Mouse (Mus musculus) inflammation-experienced regulatory T-cells, adult 6 months (primary cell): ENCODE results near the gene Ccdc13. TPM values are rescaled to one million over a fixed set of nuclear protein-coding genes. Genes with fewer than 3 reads are reported as not detected.

Experiments used
- ATAC-seq: one replicate; pipeline ENCODE4 v1.8.0; 2017
- polyA plus RNA-seq, 3 experiments: library from polyadenylated mRNA; unstranded; fragments of 100-300 nt; shearing (Covaris generic); gene quantifications; one replicate each; pipeline ENCODE4 v1.2.1; 2017

Gene Ccdc13
- polyA plus RNA-seq, 3 experiments from 2014 or later, result not detected

- no peak for ATAC-seq
Observed at GRCm38 (mm10) chr9:121759091-121760081, 79.9 kb downstream of the Ccdc13 start, which contains the start of gene Zfp651. Gene Zfp651, plus strand, starts transcription at chr9:121759330.

GRCm38 (mm10) chr9:121757835-121758814, 81.1 kb downstream of the Ccdc13 start:
- no peak for ATAC-seq

- peak; percentile 51 for ATAC-seq
Observed at GRCm38 (mm10) chr9:121757432-121757831, 81.8 kb downstream of the Ccdc13 start.

- ATAC-seq, result no peak
Observed at GRCm38 (mm10) chr9:121756785-121757184, 82.5 kb downstream of the Ccdc13 start.

GRCm38 (mm10) chr9:121754624-121755023, 84.6 kb downstream of the Ccdc13 start:
- no peak for ATAC-seq

GRCm38 (mm10) chr9:121752774-121753173, 86.5 kb downstream of the Ccdc13 start:
- no peak for ATAC-seq

Other genes starting within 250 kb of the Ccdc13 start
- not detected for gene Lyzl4, start 197.4 kb downstream of the Ccdc13 start, polyA plus RNA-seq
- gene Vipr1, start 196.7 kb downstream of the Ccdc13 start, polyA plus RNA-seq, result 1 to 10 TPM in 2 of 3 experiments, under 1 TPM in 1; 0.98 to 2.4 (median 1.8) TPM
- gene Sec22c, start 134.0 kb downstream of the Ccdc13 start, polyA plus RNA-seq, result 10 to 100 TPM in 2 of 3 experiments, 1 to 10 TPM in 1; 9.1 to 19.1 (median 17.1) TPM
- 10 to 100 TPM; 45.5 to 68.0 (median 63.4) TPM for gene Ss18l2, start 129.1 kb downstream of the Ccdc13 start, polyA plus RNA-seq
- gene Nktr, start 120.3 kb downstream of the Ccdc13 start, polyA plus RNA-seq, result 100 to 1,000 TPM; 108 to 126 (median 117) TPM
- gene Zfp651, start 80.1 kb downstream of the Ccdc13 start, polyA plus RNA-seq, result under 1 TPM in 2 of 3 experiments, not detected in 1; 0.23 to 0.24 TPM
- gene Klhl40, start 61.9 kb downstream of the Ccdc13 start, polyA plus RNA-seq, result not detected
- gene Hhatl, start 47.0 kb downstream of the Ccdc13 start, polyA plus RNA-seq, result not detected
- gene Higd1a, start 18.9 kb upstream of the Ccdc13 start, polyA plus RNA-seq, result 100 to 1,000 TPM; 108 to 167 (median 119) TPM
- gene Ackr2, start 58.9 kb upstream of the Ccdc13 start, polyA plus RNA-seq, result not detected
- gene Cyp8b1, start 76.8 kb upstream of the Ccdc13 start, polyA plus RNA-seq, result not detected
- under 1 TPM in 1 of 3 experiments, not detected in 2; 0.12 TPM for gene Fam198a, start 111.5 kb upstream of the Ccdc13 start, polyA plus RNA-seq
- gene Pomgnt2, start 157.6 kb upstream of the Ccdc13 start, polyA plus RNA-seq, result under 1 TPM in 1 of 3 experiments, not detected in 2; 0.40 TPM